Mouse (Mus musculus) layer of hippocampus, adult 9-10 months (tissue): ENCODE measurements around the gene Nedd9.

Experiments
- DNase-seq: peaks from one replicate; pipeline ENCODE4 v3.0.0; 2022; ENCODE audit warnings: low spot score

Gene Nedd9

GRCm38 (mm10) chr13:41486606-41487408, at the start of gene Nedd9:
Nedd9 (minus strand) TSS chr13:41487362.
- no peak for DNase-seq

DNA sequence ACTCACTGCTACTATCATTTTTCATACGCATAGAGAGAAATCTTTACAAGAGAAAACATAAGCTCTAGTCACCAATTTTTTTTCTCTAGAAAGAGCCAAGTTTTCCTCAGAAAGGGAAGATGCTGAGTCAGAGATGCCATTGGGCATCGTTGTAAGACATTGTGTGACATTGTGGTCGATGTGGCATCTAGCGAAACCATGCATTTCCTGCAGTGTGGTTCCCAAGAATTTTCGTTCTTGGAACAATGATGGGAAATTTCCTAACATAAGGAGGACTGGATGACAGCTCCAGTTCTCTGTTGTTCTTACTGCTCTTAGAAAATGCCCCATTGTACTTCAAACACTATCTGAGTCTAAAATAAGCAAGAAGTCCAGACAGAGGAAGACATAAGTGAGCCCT, 45.5 kb upstream of the Nedd9 start:
- no peak for DNase-seq

DNA sequence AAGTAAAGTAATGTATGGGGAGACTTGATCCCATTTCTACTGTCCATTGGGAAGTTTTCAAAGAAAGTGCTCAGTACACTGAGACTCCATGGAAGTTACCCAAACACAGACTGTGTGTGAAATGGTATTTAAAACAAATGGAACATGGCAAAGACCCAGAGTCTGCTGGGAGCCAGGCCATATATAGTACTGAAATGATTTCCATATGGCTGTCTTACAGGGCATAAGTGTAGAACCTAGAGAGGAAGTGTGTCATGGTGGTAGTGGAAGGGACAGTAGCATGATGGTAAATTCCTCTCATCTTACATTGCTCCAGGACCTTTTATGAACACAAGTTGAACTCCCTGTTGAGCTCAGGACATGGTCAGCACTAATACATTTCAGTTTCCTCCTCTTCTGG, 43.2 kb upstream of the Nedd9 start:
- no peak for DNase-seq

- no peak for DNase-seq
Measured at GRCm38 (mm10) chr13:41524208-41524607, 37.0 kb upstream of the Nedd9 start.

DNA sequence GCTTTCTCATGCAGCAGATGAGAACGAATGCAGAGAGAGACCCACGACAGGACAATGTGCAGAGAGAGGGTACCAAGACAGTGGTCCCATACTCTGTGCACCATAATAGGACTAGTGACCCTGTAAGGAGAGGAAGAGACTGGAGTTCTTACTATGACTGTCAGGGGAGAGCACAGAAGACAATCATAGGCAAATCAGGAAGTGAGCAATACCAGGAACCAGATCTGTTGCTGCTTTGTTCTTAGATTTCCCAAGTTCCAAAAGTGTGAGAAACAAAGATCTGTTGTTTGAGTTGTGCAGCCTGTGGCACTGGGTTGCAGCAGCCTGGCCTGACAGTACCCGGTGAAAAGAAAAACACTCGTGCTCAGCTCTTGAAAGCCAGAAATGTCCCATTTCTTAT, 34.1 kb upstream of the Nedd9 start:
- DNase-seq = no peak

- no peak for DNase-seq
Measured at GRCm38 (mm10) chr13:41520549-41521161, 33.5 kb upstream of the Nedd9 start.

DNA sequence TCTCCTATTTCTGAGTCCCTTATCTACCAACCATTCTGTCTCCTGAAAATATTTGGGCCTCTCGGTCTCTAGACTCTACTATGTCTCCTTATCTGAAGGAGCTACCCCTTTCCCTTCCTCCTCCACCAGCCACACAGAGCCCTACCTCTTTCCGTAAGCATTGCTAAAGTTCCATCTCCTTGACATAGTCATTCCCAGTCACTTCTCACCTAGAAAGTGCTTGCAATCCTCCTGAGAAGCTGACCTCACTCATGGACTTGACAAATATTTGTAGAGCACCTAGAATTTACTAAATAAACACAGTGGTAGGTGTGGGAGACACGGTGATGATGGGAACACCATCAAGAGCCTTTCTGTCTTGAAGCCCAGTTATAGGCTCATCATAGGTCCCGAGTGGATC, 32.6 kb upstream of the Nedd9 start:
- no peak for DNase-seq

- DNase-seq = no peak
Measured at GRCm38 (mm10) chr13:41517193-41517592, 30.0 kb upstream of the Nedd9 start.

- DNase-seq = no peak
Measured at GRCm38 (mm10) chr13:41515749-41516148, 28.6 kb upstream of the Nedd9 start.

GRCm38 (mm10) chr13:41514918-41515317, 27.8 kb upstream of the Nedd9 start:
- DNase-seq = no peak

DNA sequence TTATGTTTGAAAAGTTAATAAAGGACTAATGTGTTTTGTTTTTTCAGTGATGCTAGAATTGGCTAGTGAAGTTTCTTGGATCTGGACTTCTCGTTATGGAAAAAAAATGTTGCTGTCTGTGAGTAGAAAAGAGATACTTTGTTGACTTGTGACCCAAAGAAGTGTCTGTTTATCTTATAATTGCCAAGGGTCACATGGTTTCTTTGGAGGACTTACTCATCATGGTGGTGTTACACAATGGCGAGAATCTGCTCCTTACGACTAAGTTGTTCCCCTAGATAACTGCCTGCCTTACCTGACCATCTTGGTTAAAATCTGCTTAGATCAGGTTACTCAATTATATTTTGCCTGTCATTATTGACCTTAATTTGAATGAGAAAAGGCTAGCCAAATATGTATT, 26.3 kb upstream of the Nedd9 start:
- DNase-seq = no peak

- no peak for DNase-seq
Measured at GRCm38 (mm10) chr13:41512243-41512642, 25.1 kb upstream of the Nedd9 start.

- DNase-seq = no peak
Measured at GRCm38 (mm10) chr13:41510631-41511419, 23.7 kb upstream of the Nedd9 start.

GRCm38 (mm10) chr13:41505594-41505993, 18.4 kb upstream of the Nedd9 start:
- DNase-seq = no peak

GRCm38 (mm10) chr13:41504997-41505396, 17.8 kb upstream of the Nedd9 start:
- DNase-seq = no peak

- DNase-seq = no peak
Measured at GRCm38 (mm10) chr13:41504448-41504847, 17.3 kb upstream of the Nedd9 start.

DNA sequence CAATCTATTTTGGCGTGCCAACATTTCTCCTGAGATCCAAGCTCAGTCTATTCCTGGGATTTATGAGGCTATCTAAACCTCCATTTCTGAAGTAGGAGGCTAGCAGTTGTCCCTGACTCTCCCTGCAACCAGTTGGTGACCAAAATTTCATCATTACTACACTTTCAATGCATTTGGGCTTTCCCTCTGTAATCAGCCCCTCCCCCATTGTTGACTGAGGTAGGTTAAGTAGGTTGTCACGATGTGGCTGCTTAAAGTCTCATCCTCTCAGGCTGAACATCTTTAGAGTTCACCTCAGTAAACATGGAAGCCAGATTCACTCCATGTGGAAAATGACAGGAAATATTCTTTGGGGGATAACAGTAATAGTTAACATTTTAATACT, 15.7 kb upstream of the Nedd9 start:
- no peak for DNase-seq

DNA sequence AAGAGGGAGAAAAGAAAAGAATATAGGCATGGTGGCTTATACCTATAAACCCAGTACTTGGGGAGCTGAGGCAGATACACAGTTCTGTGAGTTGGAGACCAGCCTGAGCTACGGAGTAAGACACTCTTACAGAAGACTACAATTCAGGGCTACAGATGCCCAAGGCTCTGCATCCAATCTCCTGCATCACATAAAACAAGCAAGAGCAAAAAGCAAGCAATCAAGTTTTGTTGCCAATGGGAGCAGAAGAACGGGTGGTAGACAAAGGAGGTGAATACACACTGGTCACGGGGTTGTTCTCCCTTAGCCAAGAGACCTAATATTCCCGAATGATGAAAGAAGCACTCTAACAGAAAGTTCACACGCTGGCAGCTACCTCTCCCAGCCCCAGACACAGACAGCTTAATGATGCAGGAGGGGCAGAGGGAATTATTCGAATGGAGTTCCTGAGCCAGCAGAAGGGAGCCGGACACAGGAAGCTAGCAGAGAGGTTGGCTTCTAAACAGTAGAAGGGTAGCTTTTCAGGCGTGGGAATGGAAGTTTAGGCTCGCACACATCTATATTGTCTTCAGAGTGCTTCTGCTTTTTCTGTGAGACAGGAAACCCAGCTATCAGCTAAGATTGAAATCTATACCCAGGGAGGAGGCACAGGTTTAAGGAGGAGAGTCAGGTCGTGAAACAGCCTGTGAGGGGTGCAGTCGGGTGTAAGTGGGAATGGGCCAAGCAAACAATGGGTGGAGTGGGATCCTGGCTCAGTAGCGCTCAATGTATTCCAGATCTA, 15.2 kb upstream of the Nedd9 start:
- no peak for DNase-seq

- no peak for DNase-seq
Measured at GRCm38 (mm10) chr13:41500793-41501192, 13.6 kb upstream of the Nedd9 start.

DNA sequence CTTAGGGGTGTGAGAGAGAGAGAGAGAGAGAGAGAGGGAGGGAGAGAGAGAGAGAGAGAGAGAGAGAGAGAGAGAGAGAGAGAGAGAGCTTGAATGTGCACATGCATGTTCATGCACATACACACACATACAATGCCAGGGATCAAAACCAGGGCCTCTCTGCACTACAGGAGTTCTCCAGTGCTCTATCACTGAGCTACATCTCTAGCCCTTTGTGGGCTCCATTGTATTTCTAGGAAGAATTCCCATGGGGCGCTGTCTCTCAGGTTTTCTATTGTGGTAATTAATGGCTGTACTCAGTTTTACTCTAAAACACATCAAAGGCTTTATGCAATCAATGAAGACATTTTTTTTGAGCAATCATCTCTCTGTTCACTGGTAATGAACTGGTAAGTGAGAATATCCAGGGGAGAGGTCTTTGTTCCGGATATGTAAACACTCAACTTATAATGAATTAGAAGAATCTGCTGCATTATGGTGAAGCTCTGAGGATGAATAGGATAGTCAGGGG, 11.5 kb upstream of the Nedd9 start:
- DNase-seq = no peak

DNA sequence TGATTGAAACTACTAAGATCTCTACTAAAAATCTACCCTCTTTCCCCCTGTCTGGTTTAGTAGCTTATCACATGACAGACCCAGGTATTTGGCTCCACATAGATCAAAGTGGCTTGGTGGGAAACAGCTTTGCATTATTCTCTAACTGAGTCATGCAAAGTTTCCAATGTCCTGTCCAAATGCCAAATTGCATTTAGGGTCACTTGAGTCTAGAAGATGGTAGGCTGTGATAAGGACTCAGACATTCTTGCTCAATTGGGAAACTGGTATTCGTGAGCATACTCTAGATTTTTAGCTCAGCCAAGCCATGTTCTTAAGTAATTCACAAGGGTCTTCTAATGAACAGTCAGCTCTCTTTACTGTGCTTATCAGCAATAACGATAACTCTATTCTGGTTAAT, 7.5 kb upstream of the Nedd9 start:
- DNase-seq = no peak
